Mouse (Mus musculus): ENCODE results near the gene Ptcra.
A peak's percentile ranks its signal among the peaks of the same experiment; 100 is the strongest.
"Not testable (repeated sequence)": the region's sequence is repeated elsewhere in the genome, so short reads cannot be mapped to it uniquely, and the experiment has no call there.

The Ptcra gene

DNA sequence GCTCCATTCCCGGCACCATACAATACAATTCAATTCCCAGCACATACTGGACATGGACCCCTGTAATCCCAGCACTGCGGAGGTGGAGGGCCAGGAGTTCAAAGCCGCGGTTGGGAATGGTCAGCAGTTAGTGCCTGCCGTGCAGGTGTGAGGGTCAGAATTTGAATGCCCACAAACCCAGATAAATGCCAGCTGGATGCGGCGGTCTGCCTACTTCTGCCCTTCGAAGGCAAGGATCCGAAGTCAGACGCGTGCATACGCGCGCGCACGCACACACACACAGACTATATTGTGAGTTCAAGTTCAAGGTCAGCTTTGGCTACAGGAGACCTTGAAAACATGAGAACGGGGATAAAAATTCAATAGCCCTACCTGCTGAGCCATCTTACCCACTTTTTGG is 8.1 kb upstream of the Ptcra start:
- DNase-seq (ENCODE audit: low spot score in 2 of 2): no peak

DNA sequence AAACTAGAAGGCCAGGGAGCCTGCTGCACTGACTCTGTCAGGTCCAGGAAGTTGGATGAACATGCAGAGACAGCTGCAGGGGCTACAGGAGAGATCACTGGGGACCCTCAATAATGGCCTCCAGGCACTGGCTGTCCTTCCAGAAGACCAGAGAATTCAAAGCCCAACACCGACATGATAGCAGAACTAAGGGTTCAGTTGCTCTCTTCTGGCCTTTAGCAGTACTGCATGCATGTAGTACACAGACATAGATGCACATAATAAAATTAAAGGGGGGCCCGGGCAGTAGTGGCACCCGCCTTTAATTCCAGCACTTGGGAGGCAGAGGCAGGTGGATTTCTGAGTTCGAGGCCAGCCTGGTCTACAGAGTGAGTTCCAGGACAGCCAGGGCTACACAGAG is 7.5 kb upstream of the Ptcra start:
- no peak for DNase-seq (ENCODE audit: low spot score in 2 of 2)

DNA sequence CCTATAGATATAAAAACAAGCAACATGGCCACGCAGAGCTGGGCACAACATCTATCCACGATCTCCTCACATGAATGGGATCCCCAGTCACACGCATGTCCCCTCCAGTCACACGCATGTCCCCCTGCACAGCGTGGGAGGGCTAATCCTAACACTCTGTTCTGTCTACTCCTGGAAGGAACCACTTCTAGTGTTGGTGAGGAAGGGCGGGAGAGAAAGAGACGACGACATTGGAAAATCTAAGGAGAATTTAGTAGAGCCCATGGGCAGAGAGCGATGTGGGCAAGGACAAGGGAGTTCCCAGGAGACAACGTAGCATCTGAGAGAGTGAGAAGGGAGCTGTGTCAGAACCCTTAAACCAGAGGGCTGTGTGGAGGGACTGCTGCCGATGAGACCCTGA is 7.0 kb upstream of the Ptcra start:
- DNase-seq (ENCODE audit: low spot score in 2 of 2): no peak

DNA sequence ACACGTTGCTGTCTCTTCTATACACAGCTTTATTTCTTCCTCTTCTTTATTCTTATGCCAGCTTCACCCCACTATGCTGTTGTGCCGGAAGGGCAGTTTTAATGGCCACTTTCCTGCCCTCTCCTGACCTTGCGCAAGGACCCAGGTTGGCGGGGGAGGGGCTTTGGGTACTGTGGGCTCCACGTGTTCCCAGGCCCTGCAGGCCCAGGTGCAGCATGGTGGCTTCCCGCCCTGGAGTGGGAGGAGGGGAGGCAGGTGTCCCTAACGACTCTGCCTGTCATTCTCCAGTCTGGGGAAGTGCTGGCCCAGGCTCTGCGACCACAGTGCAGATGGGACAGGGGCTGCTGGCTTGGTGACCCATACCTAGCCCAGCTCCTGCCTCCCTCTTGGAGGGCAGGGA is 4.4 kb upstream of the Ptcra start:
- DNase-seq (ENCODE audit: low spot score in 2 of 2): no peak

DNA sequence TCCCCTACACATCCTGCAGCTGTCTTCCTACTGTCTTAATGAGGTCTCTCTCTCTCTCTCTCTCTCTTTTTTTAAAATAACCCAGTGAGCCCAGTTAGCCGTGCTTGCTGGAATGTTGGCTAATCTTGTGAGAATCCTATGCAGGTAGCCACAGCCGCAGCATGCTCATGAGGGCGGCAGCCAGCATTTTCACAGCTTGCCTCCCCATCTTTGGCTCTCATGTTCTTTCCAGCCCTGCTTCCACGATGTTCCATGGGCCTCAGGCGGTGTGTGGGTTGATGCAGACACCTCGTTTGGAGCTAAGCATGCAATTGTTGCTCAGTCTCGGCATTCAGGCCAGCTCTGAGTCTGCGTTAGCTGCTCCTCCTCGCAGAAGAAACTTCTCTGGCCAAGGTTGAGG is 1.4 kb upstream of the Ptcra start:
- DNase-seq (ENCODE audit: low spot score in 2 of 2): not testable (repeated sequence)

DNA sequence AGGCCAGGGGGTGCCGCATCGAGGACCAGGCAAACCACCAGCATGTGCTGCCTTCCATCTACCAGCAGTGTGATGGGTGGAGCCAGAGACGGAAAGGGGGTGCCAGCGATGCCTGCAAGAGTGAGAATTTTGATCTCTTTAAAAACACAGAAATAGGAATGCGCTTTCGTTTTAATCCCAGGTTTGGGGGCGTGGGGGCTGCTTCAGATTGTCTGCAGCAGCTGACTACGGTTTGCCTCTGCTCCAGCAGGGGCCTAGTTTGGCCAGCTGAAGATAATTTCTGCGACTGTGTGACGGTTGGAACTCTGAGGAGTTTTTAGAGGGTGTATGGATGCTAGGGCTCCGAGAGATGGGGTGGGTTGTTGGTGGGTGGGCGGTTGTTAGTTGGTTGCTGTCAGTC is 4.8 kb downstream of the Ptcra start:
- no peak for DNase-seq (ENCODE audit: low spot score in 2 of 2)

DNA sequence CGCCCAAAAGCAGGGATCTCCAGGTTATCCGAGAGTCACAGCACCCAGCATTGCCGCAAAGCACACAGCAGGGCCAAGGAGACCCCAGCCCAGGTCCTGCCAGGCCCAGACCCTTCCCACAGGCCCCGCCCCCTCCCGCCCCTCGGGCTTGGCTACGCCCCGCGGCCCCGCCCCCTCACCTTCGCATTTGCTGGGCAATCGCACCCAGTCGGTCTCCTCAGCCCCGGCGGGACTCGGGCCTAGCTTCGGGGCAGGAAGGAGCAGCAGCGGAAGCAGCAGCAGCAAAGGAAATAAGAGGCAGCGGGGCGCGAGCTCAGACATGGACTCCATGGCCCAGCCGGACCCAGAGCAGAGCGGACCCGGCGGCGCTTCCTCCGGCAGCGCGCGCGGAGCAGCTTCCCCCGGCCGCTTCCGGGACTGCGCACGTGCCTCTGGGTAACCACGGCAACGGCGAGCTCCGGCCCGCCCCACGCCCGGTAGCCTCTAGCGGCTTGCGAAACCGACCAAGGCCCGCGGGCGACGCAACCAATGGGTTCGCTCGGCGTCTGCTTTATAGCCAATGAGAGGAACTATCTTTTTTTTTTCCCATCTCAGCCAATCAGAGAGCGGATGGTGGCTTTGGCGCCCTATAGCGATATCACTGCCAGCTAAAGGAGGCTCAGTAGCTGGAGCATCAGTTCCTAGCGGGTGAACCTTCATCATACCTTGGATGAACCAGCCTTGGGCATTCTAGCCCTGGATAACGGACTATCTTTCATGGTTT is 11.5 kb downstream of the Ptcra start, which contains the start of gene Cnpy3:
TSS of gene Cnpy3 (minus strand) at position 421 of the 763 bp plus-strand sequence.
- peak; percentile 92 to 95 for DNase-seq (ENCODE audit: low spot score in 2 of 2)

DNA sequence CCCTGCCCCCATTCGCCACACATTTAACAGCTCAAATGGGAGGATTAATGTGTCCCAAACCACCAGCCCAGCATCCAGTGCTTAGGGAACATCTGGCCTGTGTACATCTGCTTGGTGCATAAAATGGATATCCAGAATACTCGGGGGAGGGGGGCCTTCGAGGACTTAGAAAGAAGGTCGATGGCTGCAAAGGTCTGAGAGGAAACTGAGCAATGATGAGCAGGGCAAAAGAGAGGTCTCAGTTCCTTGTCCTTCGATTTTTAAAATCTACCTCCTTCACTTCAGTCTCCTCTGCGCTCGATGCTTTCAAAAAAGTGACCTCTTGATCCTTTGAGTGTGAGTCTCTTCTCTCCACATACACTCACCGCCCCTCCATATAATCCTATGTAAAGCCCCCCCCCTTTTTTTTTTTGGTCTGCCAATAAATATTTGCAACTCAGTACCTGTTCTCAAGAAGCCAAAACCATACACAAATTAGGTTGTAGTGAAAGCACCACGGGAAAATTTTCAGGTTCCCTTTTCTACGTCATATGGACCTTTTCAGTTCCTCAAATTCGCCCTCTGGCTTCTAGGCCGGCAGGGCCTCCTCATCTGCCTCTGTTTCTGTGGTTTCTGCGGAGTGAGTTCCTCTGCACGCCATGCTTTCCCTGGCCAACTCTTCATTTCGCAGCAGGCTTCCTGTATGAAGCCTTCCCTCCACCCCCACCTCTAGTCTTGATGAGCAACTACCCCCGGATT is 12.3 kb downstream of the Ptcra start:
- peak; percentile 25 to 52 for DNase-seq (ENCODE audit: low spot score in 2 of 2)

DNA sequence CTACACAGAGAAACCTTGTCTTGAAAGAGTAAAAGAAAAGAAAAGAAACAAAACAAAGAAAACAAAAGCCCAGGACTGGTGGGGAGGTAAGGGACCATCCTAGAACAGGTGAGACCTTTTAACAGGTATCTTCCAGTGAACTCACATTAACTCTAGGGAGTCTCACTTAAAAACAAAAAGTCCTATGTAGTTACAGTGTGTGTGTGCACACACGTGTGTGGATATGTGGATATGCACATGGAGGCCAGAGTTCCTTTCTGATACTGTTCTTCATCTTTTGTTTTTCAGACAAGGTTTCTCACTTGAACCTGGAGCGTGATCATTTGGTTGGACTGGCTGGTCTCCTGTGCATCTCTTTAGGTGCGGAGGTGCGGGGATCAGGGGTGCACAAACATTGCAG is 12.9 kb downstream of the Ptcra start:
- DNase-seq (ENCODE audit: low spot score in 2 of 2): no peak

DNA sequence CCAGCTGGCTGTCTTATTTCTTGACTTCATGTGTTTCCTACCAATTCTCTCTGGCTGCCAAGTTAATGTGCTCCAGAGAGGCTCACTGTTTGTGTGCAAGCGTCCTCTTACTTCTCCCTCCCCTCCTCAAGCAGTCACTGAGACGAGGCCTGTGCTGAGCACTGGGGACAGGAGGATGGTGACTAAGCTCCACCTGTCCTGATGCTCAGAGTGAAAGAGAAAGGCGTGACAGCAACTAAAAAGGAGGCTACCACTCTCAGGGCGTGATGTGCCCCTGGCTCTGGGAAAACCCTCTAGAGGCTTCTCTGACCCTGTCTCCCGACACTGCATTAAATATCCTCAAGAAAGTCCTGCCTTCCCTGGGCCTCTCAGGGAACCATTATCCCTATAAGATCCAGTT is 14.2 kb downstream of the Ptcra start:
- no peak for DNase-seq (ENCODE audit: low spot score in 2 of 2)

DNA sequence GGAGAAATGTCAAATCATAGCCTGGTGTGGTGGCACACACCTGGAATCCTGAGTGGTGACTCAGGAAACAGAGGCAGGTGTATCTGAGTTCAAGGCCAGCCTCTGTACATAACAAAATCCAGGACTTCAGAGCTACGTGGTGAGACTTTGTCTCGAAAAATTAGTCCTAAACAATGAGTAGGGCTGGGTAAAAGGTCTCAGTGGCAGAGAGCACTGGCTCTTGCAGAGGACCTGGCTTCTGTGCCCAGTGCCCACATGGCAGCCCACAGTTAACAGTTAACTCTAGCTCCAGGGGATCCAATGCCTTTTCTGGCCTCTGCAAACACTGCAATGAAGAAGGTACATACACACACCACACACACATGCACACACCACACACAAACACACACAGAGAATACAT is 15.7 kb downstream of the Ptcra start:
- no peak for DNase-seq (ENCODE audit: low spot score in 2 of 2)

DNA sequence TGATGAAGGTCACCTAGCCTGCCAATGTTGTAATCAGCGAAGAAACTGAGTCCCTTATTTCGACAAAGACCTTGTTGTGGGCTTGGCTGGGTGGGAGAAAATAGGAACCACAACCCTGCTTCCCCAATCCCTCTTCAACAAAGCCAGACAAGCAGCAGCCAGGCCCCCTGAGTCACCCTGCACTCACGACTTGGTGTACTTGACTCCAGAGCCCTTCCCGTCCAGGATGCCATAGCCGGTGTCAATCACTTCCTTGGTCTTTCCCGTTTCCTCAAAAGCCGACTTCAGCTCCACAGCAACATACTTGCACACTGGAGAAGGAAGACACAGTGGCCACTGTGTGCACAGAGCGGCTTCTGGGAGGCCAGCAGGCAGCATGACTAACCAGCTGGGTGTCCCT is 16.3 kb downstream of the Ptcra start:
- DNase-seq (ENCODE audit: low spot score in 2 of 2): no peak

DNA sequence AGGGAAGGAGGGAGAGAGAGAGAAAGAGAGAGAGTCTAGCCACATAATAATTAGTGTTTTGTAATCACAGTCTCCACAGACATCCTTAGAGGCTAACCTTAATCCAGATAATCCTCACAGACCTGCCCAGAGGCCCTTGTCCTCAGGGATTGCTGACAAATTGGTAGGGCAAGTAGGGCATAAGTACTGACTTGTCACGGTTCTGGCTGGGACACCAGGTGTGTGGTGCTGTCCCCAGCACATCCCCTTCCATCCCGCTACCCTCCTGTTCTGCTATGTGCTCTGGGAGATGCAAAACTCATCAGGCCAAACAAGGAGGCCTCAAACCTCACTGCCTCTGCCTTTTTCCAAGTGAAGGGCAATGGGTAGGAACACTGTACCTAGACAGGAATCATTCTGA is 18.0 kb downstream of the Ptcra start:
- no peak for DNase-seq (ENCODE audit: low spot score in 2 of 2)

DNA sequence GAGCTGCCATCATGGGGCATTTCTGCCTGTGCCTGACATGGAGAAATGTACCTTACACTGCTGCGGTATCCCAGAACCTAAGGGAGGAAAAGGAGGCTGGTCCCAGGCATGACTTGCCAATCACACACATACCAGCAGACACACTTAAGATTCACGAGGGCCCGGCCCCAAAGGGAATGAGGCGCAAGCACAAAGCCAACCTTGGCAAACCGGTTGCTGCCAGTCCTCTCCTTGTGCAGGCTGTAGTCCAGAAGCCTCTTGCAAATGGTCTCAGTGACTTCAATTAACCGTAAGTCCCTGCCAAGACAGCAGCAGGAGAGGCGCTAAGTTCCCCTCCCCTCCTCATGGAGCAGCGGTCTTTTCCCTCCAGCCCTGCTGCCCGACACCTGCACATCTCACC is 20.5 kb downstream of the Ptcra start:
- no peak for DNase-seq (ENCODE audit: low spot score in 2 of 2)

DNA sequence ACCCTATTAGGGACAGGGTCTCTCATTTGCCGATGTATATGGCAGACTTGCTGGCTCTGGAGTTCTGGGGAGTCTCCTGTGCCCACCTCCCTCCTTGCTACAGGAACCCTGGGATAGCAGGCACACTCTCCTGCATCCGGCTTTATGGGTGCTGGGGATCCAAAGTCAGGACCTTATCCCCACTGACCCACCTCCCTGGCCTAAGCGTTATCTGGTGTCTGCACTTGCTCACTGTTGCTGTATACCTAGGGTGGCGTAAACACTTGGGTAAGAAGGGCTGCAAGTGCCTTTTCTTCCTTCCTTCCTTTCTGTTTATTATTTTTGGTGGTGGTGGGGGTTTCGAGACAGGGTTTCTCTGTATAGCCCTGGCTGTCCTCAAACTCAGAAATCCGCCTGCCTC is 22.2 kb downstream of the Ptcra start:
- no peak for DNase-seq (ENCODE audit: low spot score in 2 of 2)

DNA sequence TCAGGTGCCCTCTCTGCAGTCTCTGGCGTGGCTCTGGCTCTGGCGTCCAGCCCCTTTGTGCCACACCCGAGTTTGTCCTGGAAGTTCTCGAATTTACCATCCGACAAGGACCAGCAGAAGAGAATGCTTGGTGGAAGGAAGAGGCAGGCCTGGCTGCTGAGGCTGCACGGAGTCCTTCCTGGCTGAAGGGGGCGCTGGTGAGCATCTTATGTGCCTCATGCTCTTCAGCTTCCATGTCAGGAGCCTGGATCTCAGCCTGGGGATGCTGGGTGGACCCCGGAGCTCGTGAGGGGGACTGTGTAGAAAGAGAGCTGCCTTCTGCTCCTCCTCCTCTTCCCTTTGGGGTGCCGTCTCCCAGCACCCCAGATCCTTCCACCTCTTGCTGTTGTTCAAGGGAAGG is 27.4 kb downstream of the Ptcra start:
- DNase-seq (ENCODE audit: low spot score in 2 of 2): peak in 1 of 2 experiments; percentile 41

DNA sequence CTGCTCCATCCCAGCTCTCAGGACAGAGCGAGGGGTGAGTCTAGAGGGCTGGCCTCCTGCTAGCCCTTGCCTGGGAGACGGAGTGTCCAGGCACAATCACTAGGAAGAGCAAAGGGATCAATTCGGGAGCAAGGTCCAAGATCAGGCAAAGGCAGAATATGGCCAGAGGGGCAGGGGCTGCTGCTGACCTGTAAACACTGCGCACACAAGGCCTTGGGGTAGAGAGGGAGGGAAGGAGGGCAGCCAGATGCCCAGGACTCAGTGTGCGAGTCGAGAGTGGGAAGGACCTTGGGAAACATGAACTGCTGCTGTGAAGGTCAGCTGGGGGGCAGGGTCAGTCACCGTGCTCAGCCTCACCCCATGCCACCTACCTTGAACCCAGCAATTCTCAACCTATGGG is 28.2 kb downstream of the Ptcra start:
- no peak for DNase-seq (ENCODE audit: low spot score in 2 of 2)

DNA sequence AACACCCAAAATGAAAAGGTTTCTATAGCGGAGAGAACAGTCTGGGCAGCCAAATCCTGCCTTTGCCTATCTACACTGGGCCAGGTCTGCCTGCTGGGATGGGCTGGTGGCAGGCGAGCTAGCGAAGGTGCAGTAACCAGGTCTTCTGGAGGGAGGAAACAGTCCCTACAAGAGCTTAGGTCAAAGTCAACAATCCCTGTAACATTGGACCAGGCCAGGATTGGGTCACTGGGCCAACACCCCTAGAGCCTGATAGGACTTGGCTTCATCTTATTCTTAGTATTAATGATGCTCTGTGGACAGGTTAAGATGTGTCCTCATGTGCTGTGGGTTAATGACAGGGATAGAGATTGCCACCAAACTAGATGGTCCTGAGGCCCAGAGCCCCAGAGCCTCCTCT is 29.5 kb downstream of the Ptcra start:
- no peak for DNase-seq (ENCODE audit: low spot score in 2 of 2)

DNA sequence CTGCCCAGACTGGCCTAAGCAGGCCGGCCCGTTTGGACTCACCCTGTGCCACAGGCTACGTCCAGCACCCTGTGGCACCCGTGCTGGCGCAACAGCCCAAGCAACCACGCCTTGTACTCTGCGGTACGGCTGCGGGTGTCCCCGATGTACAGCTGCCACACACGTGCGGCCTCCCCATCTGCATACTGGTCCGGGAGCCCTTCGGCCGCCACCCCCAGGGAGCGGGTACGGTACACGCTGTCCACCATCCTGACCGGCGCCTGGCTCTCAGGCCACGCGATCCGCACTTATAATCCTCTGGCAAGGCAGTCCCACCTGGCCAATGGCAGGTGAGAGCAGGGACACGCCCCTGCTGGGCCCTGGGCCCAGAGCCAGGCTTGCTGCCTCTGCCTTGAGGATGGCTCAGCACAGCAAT is 34.6 kb downstream of the Ptcra start, which contains the start of gene Gnmt:
TSS of gene Gnmt (minus strand) at position 265 of the 415 bp plus-strand sequence.
- no peak for DNase-seq (ENCODE audit: low spot score in 2 of 2)

DNA sequence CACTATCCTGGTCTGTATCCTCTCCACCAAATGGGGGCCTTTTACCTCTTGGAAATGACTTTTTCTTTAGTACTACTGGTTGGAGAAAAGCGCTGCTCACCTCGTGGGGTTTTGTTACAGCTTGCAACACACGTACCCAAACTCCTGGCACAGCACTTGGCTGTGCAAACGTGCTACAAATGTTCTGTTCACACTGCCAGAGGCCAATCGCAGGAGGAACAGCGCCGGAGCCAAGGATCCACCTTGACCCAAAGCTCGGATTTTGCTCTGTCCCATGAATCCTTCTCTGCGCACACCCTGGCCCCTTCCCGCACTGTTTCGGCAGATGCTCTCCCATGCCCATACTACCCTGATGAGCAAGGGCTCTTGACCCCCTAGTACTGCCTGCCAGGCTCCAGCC is 35.0 kb downstream of the Ptcra start:
- DNase-seq (ENCODE audit: low spot score in 2 of 2): no peak

DNA sequence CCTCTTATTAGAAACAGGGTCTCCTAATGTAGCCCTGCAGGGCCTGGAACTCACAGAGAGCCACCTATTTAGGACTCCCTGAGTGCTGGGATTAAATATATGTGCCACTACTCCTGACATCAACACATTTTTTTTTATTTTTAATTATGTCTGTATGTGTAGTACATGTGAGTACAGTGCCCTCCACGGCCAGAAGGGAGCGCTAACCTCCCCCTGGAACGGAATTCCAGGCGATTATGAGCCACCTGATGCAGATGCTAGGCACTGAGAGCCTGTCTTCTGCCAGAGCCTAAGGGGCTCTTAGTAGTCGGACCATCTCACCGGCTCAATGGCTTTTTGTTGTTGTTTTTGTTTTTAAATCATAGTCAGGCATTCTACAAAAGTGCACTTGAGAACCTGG is 35.5 kb downstream of the Ptcra start:
- DNase-seq (ENCODE audit: low spot score in 2 of 2): no peak

DNA sequence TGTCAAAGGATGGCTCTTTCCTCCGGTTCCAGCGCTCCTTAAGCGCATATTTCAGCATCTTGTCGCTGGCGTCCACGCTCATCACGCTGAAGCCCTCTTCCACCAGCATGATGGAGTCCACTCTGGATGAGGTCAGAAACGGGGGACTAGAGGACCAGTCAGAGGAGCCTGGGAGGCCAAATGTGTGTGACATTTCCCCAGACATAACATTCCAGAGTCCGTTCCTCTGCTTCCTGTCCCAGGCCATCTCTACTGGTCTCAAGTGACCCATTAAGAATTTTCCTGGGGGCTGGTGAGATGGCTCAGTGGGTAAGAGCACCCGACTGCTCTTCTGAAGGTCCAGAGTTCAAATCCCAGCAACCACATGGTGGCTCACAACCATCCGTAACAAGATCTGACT is 36.2 kb downstream of the Ptcra start:
- DNase-seq (ENCODE audit: low spot score in 2 of 2): no peak

Measured in spleen, postnatal 14 days (tissue).